Mouse (Mus musculus): ENCODE data around the gene Pm20d1.

Gene Pm20d1

DNA sequence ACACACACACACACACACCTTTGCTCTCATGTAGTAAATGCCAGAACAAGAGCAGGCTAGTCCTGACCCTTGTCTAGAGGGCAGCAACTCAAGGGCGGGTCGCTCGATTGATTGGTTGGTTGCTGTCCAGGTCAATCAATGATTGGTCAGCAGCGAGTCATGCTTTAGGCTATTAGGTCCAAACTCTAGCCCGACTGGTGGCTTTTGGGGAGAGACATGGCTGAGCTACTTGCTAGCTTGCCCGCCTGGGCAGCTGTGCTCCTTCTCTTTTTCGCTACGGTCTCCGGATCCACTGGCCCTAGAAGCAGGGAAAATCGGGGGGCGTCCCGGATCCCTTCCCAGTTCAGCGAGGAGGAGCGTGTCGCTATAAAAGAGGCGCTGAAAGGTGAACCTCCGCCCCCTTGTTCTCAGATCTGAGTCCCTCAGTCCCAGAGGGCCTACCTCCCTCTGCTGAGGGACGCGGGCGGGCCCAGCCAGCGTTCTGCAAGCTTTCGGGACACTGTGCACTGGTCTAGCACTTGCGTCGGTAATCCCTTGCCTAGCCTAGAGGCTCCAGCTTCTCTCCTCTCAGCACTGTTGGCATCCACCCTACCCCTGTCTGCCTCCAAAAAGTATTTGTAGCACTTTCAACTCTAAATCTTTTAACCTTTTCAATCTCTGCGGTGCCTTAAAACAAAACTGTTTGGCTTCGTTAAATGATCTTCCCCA is at the start of gene Pm20d1:
Pm20d1 (plus strand) TSS at position 180 of the 708 bp plus-strand sequence.
- DNase-seq = peak; percentile 9

DNA sequence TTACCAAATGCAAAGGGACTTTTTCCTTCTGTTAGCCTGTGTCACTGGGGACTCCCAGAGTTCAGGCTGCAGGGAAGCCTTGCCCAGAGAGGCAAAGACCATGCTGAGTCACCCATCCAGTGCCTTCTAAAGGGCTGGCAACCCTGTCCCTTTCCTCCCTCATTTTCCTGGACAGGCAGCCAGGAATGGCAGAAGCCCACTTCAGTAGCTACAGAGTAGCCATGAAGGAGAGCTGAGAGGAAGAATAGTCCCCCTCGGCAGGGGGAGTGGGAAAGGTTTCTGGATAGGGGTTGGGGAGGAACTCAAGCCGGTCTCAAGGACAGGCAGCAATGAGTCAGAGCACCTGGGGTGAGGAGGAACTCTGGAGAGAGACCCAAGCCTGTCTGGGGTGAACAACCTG is 49.4 kb upstream of the Pm20d1 start:
- no peak for DNase-seq

DNA sequence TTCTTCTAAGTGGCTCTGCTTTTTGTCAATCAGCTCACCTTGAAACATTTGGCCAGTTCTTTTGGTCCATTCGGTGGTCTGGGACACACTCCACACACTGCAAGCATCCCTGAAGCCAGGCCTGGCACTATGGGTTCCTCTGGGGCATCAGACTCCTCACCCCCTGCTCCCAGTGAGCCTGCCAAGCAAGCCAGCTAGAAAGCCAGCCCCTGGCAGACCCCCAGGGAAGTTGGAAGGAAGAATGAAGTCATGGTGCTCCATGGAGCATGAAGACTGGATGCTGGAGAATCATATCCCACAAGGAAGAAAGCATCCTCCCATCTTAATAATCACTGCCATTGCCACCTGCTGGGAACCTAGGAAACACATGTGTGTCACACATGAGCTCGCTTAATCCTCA is 48.5 kb upstream of the Pm20d1 start:
- DNase-seq = no peak

GRCm38 (mm10) chr1:131749706-131750545 is 47.3 kb upstream of the Pm20d1 start:
- DNase-seq = no peak

GRCm38 (mm10) chr1:131751181-131751890 is 45.8 kb upstream of the Pm20d1 start:
- no peak for DNase-seq

DNA sequence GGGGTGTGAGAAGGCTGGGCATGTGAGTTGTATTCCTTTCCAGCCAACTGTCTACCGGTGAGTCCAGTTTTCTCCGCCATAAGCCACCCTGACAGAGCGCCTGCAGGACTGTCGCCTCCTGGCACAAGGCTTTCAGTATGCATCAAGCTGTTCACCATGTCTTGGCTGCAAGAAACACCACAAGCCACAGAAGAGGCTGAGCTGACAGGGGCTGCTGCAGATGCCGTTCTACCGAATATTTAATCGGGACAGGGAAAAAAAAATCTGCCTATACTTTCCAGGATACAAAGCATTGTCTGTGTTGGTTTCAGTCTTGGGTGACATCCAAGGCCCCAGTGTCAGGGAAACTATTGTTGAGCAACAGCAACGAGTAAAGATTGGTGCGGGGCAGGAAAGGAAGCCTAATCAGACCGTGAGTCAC is 45.3 kb upstream of the Pm20d1 start:
- peak; percentile 78 for DNase-seq

GRCm38 (mm10) chr1:131754212-131754829 is 42.9 kb upstream of the Pm20d1 start:
- no peak for DNase-seq

GRCm38 (mm10) chr1:131754916-131755315 is 42.3 kb upstream of the Pm20d1 start:
- no peak for DNase-seq

- no peak for DNase-seq
These were observed 40.0 kb upstream of the Pm20d1 start for GRCm38 (mm10) chr1:131757211-131757610.

DNA sequence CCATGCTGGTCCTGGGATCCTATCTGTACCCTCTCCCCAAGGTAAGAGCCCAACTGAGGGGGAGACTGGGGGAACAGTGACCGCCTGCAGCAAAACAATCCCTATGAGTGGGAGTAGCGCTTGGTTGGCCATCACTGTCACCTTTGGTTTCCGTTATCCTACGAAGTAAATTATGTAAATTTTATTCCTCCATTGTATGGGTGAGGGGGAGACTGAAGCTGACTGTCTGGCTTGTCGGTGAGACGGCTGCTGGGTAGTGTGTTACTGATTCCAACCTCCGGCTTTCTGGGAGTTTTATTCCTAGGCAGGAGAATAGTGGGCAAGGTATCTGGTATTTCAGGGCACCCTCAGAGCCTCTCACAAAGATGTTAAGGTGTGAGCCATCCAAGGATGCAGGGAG is 38.4 kb upstream of the Pm20d1 start:
- no peak for DNase-seq

DNA sequence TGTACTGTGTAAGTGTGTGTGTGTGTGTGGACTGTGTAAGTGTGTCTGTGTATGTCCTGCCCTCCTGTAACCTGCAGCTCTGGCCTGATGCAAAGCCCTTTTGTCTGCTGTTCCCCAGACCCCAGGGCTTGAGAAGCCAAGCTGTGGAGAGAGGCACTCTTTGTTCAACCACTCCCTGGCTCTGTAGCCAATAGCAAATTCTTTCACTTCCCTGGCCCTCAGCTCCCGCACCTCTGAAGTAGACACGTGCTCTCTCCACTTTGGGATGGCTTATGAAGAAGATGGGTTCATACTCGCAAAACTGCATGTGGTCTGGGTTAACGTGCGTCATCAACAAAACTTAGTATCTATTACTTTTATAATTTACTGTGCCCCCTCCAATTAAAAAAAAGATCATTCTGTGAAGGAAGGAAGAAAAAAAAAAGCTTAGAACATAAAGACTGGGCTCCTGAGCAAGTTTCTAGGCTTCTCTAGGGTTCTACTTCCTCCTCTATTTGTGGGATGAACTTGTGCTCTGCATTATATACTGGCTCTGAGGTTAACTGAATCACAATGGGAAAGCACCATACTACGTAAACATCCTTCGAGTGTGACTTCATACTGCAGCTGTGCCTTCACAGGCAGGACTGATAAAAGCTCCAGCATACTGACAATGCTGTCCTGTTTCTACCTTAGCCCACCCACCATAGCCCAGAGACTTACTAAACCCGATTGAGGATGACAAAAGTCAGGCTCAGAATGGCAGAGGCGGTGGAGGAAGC is 37.3 kb upstream of the Pm20d1 start:
- no peak for DNase-seq

GRCm38 (mm10) chr1:131760428-131760820 is 36.8 kb upstream of the Pm20d1 start:
- DNase-seq = no peak

- no peak for DNase-seq
These were observed 35.9 kb upstream of the Pm20d1 start for GRCm38 (mm10) chr1:131761079-131761831.

- no peak for DNase-seq
These were observed 33.5 kb upstream of the Pm20d1 start for GRCm38 (mm10) chr1:131763683-131764082.

DNA sequence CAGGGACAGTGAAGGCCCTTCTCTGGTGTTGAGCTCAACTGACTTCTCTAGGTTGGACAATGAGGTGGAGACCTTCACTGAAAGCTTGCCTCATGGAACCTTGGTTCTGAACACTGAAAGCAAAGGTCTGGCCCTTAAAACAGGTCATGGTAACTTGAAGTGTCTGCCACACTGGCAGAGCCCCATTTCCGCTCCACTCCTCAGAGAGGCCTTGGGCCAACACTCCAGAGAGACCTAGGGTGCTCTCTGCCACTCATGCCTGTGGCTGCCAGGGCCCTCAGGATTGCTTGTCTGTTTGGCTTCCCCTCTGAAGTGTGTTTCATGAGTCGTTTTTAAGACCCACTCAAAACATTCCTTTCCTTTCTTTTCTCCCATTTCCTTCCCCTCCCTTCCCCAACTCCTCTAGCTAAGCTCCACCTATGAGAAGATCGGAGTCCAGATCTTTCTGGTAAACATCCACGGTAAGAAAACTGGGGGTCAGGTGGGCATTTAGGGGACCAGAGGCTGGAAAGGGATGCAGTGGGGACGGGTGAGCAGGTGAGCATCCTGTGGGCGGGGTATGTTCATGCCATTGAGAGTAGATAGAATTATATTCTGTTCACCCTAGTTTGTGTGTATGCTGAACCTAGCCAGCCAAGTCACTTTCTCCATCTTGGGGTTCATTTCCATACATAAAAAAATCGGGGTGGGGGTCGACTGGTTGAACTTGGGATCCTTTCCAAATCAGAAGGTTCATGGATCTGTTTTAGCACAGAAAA is 32.4 kb upstream of the Pm20d1 start:
- no peak for DNase-seq

DNA sequence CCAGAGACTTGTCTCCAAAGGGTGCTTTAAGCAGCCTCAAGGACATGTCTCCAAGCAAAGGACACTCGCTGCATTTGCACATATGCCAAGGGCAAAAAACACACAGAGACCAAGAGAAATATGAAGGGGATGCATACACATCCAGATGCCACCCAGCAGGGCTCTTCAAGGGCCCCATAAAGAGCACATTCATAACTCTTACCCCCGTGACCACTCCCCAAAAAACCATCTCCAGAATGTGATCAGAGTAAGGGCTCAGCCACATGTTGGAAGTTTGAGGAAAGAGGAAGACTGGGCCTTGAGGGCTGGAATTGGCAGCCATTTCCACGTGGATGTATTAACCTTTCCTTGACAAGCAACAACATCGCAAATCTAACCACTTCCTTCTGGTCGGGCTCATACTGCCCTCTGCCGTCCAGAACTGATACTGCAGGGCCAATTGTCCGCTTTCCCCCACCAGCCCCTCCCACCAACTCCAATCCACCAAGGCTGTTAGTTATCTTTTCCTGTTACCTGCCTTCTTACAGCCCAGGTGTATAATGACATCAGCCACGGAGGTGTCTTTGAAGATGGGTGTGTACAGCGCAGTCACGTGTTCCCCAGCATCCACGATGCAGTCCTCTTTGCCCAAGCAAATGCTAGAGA is 31.7 kb upstream of the Pm20d1 start:
- peak; percentile 72 for DNase-seq

DNA sequence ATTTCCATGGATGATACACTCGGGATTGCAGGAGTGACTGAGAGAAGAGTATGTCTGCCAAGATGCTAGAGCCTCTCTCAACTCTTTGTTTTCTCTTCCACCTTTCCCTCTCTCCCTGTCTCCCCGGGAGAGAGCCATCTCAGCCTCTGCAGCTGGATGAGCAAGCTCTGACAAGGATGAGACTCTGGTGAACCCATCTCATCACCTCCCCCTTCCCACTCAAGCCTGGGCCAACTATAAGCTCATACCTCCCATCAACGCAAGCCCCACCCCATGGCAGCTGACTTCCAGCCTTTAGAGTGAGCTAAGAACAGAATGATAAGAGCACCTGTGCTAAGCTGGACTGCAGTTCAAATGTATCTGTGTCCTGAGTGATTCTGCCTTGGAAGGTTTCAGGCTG is 27.9 kb upstream of the Pm20d1 start:
- no peak for DNase-seq

- peak; percentile 39 for DNase-seq
These were observed 26.5 kb upstream of the Pm20d1 start for GRCm38 (mm10) chr1:131770656-131771055.

DNA sequence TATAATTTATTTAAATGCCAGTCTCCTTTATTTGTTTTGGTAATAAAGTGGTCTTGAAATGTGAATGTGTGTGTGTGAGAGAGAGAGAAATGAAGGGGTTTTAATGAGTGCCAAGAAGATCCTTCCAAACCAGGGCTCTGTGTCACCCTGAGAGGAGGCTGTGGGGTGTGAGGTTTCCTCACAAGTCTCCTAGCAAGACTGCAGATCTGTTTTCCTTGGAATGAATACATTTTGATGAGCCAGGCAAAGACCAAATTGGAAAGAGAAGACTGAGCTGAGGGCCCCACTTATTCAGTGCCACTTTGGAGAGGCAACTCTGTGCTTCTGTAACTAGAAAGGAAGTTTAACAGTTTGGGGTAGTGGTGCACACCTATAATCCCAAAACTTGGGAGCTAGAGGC is 25.7 kb upstream of the Pm20d1 start:
- no peak for DNase-seq

GRCm38 (mm10) chr1:131794591-131794990 is 2.6 kb upstream of the Pm20d1 start:
- DNase-seq = no peak
